Mouse (Mus musculus): ENCODE measurements around the gene Adipor2. TPM values are rescaled to one million over a fixed set of nuclear protein-coding genes. Genes with fewer than 3 reads are reported as not detected.
"Not testable (repeated sequence)": the region's sequence is repeated elsewhere in the genome, so short reads cannot be mapped to it uniquely, and the experiment has no call there.

Gene Adipor2
- polyA plus RNA-seq, 1 experiment from 2014 or later = 19.9 TPM

GRCm38 (mm10) chr6:119448321-119449059 lies 31.0 kb upstream of the Adipor2 start:
- Histone ChIP-seq H3K4me2 (ENCODE audit: low read depth, low read length, severe bottlenecking) (peak overlapping the region; percentile 49), H3K4me3 (ENCODE audit: low read depth, low read length) (peak overlapping the region; percentile 17), H3K4me1 (replicated peaks; ENCODE audit: control insufficient read depth, insufficient read depth, low read length) (peaks cover 13% of the 10 kb centered on the region), H3K9me3 (ENCODE audit: control insufficient read depth, low read length) (no peaks in the 10 kb centered on the region), H3K27me3 (ENCODE audit: control insufficient read depth, insufficient read depth, low read length) (no peaks in the 10 kb centered on the region), H3K27ac (ENCODE audit: low read depth, low read length) (no peak overlapping the region), H3K9ac (ENCODE audit: low read length) (peak overlapping the region; percentile 51), H3K36me3 (ENCODE audit: control insufficient read depth, insufficient read depth, low read length) (no peaks in the 10 kb centered on the region)
- ATAC-seq (replicated peaks; ENCODE audit: low FRiP score) (no peak), DNase-seq (ENCODE audit: low spot score) (peak; percentile 64)
- WGBS = 7% methylated on average over 18 of the region's 18 CpGs

GRCm38 (mm10) chr6:119445671-119446607 lies 28.4 kb upstream of the Adipor2 start:
- no peak overlapping the region for H3K4me2 ChIP-seq (ENCODE audit: low read depth, low read length, severe bottlenecking)

GRCm38 (mm10) chr6:119443742-119444645 lies 26.5 kb upstream of the Adipor2 start:
- Histone ChIP-seq H3K36me3 (ENCODE audit: control insufficient read depth, insufficient read depth, low read length) (no peaks in the 10 kb centered on the region), H3K4me3 (ENCODE audit: low read depth, low read length) (no peak overlapping the region)

More at GRCm38 (mm10) chr6:119445671-119446607, 28.4 kb upstream of the Adipor2 start:
- ATAC-seq (replicated peaks; ENCODE audit: low FRiP score) = no peak
- H3K4me3 ChIP-seq (ENCODE audit: low read depth, low read length) = no peak overlapping the region
- no peak for DNase-seq (ENCODE audit: low spot score)
- H3K4me1 ChIP-seq (replicated peaks; ENCODE audit: control insufficient read depth, insufficient read depth, low read length) = peaks cover 9% of the 10 kb centered on the region
- WGBS = 80% methylated on average over 11 of the region's 11 CpGs
- no peak overlapping the region for H3K27ac ChIP-seq (ENCODE audit: low read depth, low read length)
- no peaks in the 10 kb centered on the region for H3K36me3 ChIP-seq (ENCODE audit: control insufficient read depth, insufficient read depth, low read length)
- H3K27me3 ChIP-seq (ENCODE audit: control insufficient read depth, insufficient read depth, low read length) = no peaks in the 10 kb centered on the region
- no peak overlapping the region for H3K9ac ChIP-seq (ENCODE audit: low read length)
- no peaks in the 10 kb centered on the region for H3K9me3 ChIP-seq (ENCODE audit: control insufficient read depth, low read length)

GRCm38 (mm10) chr6:119442729-119443128 lies 25.2 kb upstream of the Adipor2 start:
- not testable (repeated sequence) for H3K36me3 ChIP-seq (ENCODE audit: control insufficient read depth, insufficient read depth, low read length); H3K27me3 ChIP-seq (ENCODE audit: control insufficient read depth, insufficient read depth, low read length); H3K4me2 ChIP-seq (ENCODE audit: low read depth, low read length, severe bottlenecking); H3K4me3 ChIP-seq (ENCODE audit: low read depth, low read length); H3K9ac ChIP-seq (ENCODE audit: low read length); H3K27ac ChIP-seq (ENCODE audit: low read depth, low read length); H3K9me3 ChIP-seq (ENCODE audit: control insufficient read depth, low read length); ATAC-seq (replicated peaks; ENCODE audit: low FRiP score); DNase-seq (ENCODE audit: low spot score); H3K4me1 ChIP-seq (replicated peaks; ENCODE audit: control insufficient read depth, insufficient read depth, low read length)
- 86% methylated on average over 5 of the region's 5 CpGs for WGBS

More at GRCm38 (mm10) chr6:119443742-119444645, 26.5 kb upstream of the Adipor2 start:
- Histone ChIP-seq H3K9me3 (ENCODE audit: control insufficient read depth, low read length) (no peaks in the 10 kb centered on the region), H3K4me2 (ENCODE audit: low read depth, low read length, severe bottlenecking) (no peak overlapping the region), H3K9ac (ENCODE audit: low read length) (no peak overlapping the region), H3K27ac (ENCODE audit: low read depth, low read length) (no peak overlapping the region), H3K27me3 (ENCODE audit: control insufficient read depth, insufficient read depth, low read length) (no peaks in the 10 kb centered on the region), H3K4me1 (replicated peaks; ENCODE audit: control insufficient read depth, insufficient read depth, low read length) (peaks cover 9% of the 10 kb centered on the region)
- peak; percentile 53 for ATAC-seq (replicated peaks; ENCODE audit: low FRiP score)
- peak; percentile 87 for DNase-seq (ENCODE audit: low spot score)
- WGBS = 57% methylated on average over 12 of the region's 12 CpGs

DNA sequence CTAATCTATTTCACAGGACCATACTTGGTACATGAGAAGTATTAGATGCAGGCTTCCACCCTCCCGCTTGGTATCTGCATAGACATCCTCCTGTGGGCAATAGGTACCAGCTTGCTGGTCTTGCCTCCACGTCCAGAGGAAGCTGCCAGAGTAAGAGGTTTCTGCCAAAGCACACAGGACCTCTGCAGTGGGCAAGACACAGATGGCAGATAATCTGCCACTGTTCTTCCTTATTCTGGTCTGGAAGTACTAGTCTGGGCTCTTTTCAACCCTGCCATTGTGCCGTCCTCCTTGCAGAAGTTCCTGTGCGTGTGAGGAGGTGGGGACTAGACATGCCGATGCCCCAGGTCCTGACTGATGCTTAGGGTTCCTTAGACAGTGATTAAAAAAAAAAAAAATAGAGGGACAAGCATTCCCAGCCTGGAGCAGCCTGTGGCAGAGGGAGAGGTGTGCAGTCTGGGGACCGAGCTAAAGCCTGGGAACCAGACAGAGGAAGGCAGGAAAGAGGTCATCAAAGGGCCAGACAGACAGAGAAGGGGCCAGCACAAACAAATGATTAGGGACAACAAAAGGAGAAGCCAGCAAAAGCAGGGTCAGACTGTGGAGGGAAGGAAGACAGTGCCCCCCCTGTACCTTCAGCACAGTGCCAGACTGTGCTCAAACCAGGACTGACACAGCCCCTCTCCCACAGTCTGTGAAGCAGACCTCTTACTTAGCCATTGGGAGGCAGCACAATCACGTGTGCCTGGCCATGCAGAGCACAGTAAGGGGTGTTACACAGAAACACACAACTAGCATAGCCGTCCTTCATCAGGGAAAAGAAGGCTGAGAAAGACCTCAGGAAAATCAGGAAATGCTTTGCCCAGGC lies 20.6 kb upstream of the Adipor2 start:
- 65% methylated on average over 8 of the region's 8 CpGs for WGBS
- peak; percentile 58; the same call in 1 of the 2 replicates for ATAC-seq (replicated peaks; ENCODE audit: low FRiP score)
- no peaks in the 10 kb centered on the region; the same call in 1 of the 2 replicates for H3K36me3 ChIP-seq (ENCODE audit: control insufficient read depth, insufficient read depth, low read length)
- no peak overlapping the region for H3K27ac ChIP-seq (ENCODE audit: low read depth, low read length)
- no peaks in the 10 kb centered on the region for H3K9me3 ChIP-seq (ENCODE audit: control insufficient read depth, low read length)
- no peaks in the 10 kb centered on the region; the same call in 1 of the 2 replicates for H3K4me1 ChIP-seq (replicated peaks; ENCODE audit: control insufficient read depth, insufficient read depth, low read length)
- H3K4me3 ChIP-seq (ENCODE audit: low read depth, low read length) = no peak overlapping the region
- H3K27me3 ChIP-seq (ENCODE audit: control insufficient read depth, insufficient read depth, low read length) = no peaks in the 10 kb centered on the region
- H3K4me2 ChIP-seq (ENCODE audit: low read depth, low read length, severe bottlenecking) = no peak overlapping the region
- no peak overlapping the region for H3K9ac ChIP-seq (ENCODE audit: low read length)
- no peak for DNase-seq (ENCODE audit: low spot score)

- H3K9ac ChIP-seq (ENCODE audit: low read length) = no peak overlapping the region
- no peaks in the 10 kb centered on the region; the same call in 1 of the 2 replicates for H3K4me1 ChIP-seq (replicated peaks; ENCODE audit: control insufficient read depth, insufficient read depth, low read length)
- H3K36me3 ChIP-seq (ENCODE audit: control insufficient read depth, insufficient read depth, low read length) = no peaks in the 10 kb centered on the region; the same call in 1 of the 2 replicates
- no peak overlapping the region for H3K4me2 ChIP-seq (ENCODE audit: low read depth, low read length, severe bottlenecking)
- no peaks in the 10 kb centered on the region for H3K27me3 ChIP-seq (ENCODE audit: control insufficient read depth, insufficient read depth, low read length)
- H3K4me3 ChIP-seq (ENCODE audit: low read depth, low read length) = no peak overlapping the region
- no peak for ATAC-seq (replicated peaks; ENCODE audit: low FRiP score)
- DNase-seq (ENCODE audit: low spot score) = no peak
- no peak overlapping the region for H3K27ac ChIP-seq (ENCODE audit: low read depth, low read length)
- 83% methylated on average over 4 of the region's 4 CpGs for WGBS
- no peaks in the 10 kb centered on the region for H3K9me3 ChIP-seq (ENCODE audit: control insufficient read depth, low read length)
Measured at GRCm38 (mm10) chr6:119434394-119434793, 16.9 kb upstream of the Adipor2 start.

GRCm38 (mm10) chr6:119431751-119432324 lies 14.3 kb upstream of the Adipor2 start:
- H3K9ac ChIP-seq (ENCODE audit: low read length) = no peak overlapping the region
- WGBS = 91% methylated on average over 6 of the region's 6 CpGs
- no peak for DNase-seq (ENCODE audit: low spot score)
- ATAC-seq (replicated peaks; ENCODE audit: low FRiP score) = no peak
- H3K9me3 ChIP-seq (ENCODE audit: control insufficient read depth, low read length) = no peaks in the 10 kb centered on the region; the same call in 1 of the 2 replicates
- no peak overlapping the region for H3K4me2 ChIP-seq (ENCODE audit: low read depth, low read length, severe bottlenecking)
- H3K36me3 ChIP-seq (ENCODE audit: control insufficient read depth, insufficient read depth, low read length) = no peaks in the 10 kb centered on the region; the same call in 1 of the 2 replicates
- no peak overlapping the region for H3K27ac ChIP-seq (ENCODE audit: low read depth, low read length)
- H3K4me3 ChIP-seq (ENCODE audit: low read depth, low read length) = no peak overlapping the region
- no peaks in the 10 kb centered on the region for H3K4me1 ChIP-seq (replicated peaks; ENCODE audit: control insufficient read depth, insufficient read depth, low read length)
- no peaks in the 10 kb centered on the region for H3K27me3 ChIP-seq (ENCODE audit: control insufficient read depth, insufficient read depth, low read length)

All from forebrain, embryonic 11.5 days (tissue).